Mouse (Mus musculus) midbrain, postnatal 0 days (tissue): ENCODE data around the gene Sympk. TPM values are rescaled to one million over a fixed set of nuclear protein-coding genes. Genes with fewer than 3 reads are reported as not detected.
A peak's percentile ranks its signal among the peaks of the same experiment; 100 is the strongest.

Experiments used
- ATAC-seq: fragments of 200-750 bp; cut with Nextera tagmentation; 2 replicates; pipeline ENCODE4 v1.8.0; 2017; ENCODE audit warnings: moderate number of reproducible peaks, mild to moderate bottlenecking, moderate TSS enrichment, moderate library complexity; ENCODE audit not compliant: low FRiP score
- DNase-seq: peaks from one replicate; pipeline ENCODE4 v3.0.0-alpha.2; 2015; ENCODE audit warnings: low spot score
- H3K27ac ChIP-seq: fragments of 300-500 bp; sonication (generic); 2 replicates; pipeline ENCODE4 v1.5.1; 2014; ENCODE audit warnings: low read depth, mild to moderate bottlenecking, low read length, mixed read lengths
- H3K27me3 ChIP-seq: fragments of 300-500 bp; sonication (generic); 2 replicates; pipeline ENCODE4 v1.6.1; 2014; ENCODE audit warnings: low read length, control low read depth, mixed read lengths; ENCODE audit not compliant: insufficient read depth
- H3K36me3 ChIP-seq: fragments of 300-500 bp; sonication (generic); 2 replicates; pipeline ENCODE4 v1.6.1; 2014; ENCODE audit warnings: low read length, control low read depth, mixed read lengths; ENCODE audit not compliant: insufficient read depth
- H3K4me1 ChIP-seq: fragments of 300-500 bp; sonication (generic); 2 replicates; pipeline ENCODE4 v1.6.1; 2014; ENCODE audit warnings: mild to moderate bottlenecking, control low read depth, antibody characterized with exemption, low read length, mixed read lengths; ENCODE audit not compliant: insufficient read depth
- H3K4me2 ChIP-seq: fragments of 300-500 bp; sonication (generic); 2 replicates; pipeline ENCODE4 v1.6.1; 2014; ENCODE audit warnings: low read depth, mild to moderate bottlenecking, low read length, mixed read lengths; ENCODE audit not compliant: poor library complexity, severe bottlenecking
- H3K4me3 ChIP-seq: fragments of 300-500 bp; sonication (generic); 2 replicates; pipeline ENCODE4 v1.5.1; 2014; ENCODE audit warnings: low read depth, mild to moderate bottlenecking, low read length, moderate library complexity
- H3K9ac ChIP-seq: fragments of 300-500 bp; sonication (generic); replicated peaks from 2 replicates; pipeline ENCODE4 v1.6.1; 2014; ENCODE audit warnings: mild to moderate bottlenecking, low read length, moderate library complexity, mixed read lengths; ENCODE audit not compliant: poor library complexity, severe bottlenecking
- H3K9me3 ChIP-seq: fragments of 300-500 bp; sonication (generic); 2 replicates; pipeline ENCODE4 v1.6.1; 2016; ENCODE audit warnings: low read length, control low read depth
- CTCF ChIP-seq: IDR thresholded peaks from 2 replicates; pipeline ENCODE4 v1.5.1; 2016; ENCODE audit warnings: antibody characterized with exemption, mild to moderate bottlenecking
- WGBS: fragments of 180-500 bp; shearing (Covaris S2); extraction: QIAGEN DNeasy Blood & Tissue Kit; methylation state at CpG from one replicate; pipeline ENCODE4 v1.1.7; 2014; 5-methylcytosine and 5-hydroxymethylcytosine counted together
- polyA plus RNA-seq: library from polyadenylated mRNA; unstranded; fragments of >200 nt; fragmentation: Nextera tagmentation; extraction: Ambion mirVana; gene quantifications from 2 replicates; pipeline ENCODE4 v1.2.1, GENCODE M21; 2015
- total RNA-seq: library from RNA; depleted of rRNA; stranded (reverse); fragments of >200 nt; gene quantifications from 2 replicates; pipeline ENCODE4 v1.2.3, GENCODE M21; 2014; rRNA removed

Sympk gene
- total RNA-seq (73.5 and 74.2 TPM in 2 replicates), polyA plus RNA-seq (19.5 and 19.7 TPM in 2 replicates)

- TF ChIP-seq CTCF = no peak
- H3K36me3 ChIP-seq = peaks cover 4% of the 10 kb centered on the region
- under 1% methylated on average over 34 of the region's 50 CpGs for WGBS
- H3K4me1 ChIP-seq = no peaks in the 10 kb centered on the region
- H3K9ac ChIP-seq = peak within 1 kb of the TSS; percentile 82
- DNase-seq (peak; percentile 98), ATAC-seq (peak; percentile 95)
- H3K27ac ChIP-seq = peak within 1 kb of the TSS; percentile 59; the same call in 1 of the 2 replicates
- no peaks in the 10 kb centered on the region for H3K9me3 ChIP-seq
- peak within 1 kb of the TSS; percentile 89 for H3K4me2 ChIP-seq
- H3K4me3 ChIP-seq = peak within 1 kb of the TSS; percentile 91
- peaks cover 34% of the 10 kb centered on the region for H3K27me3 ChIP-seq
These were observed at the start of gene Sympk for GRCm38 (mm10) chr7:19024096-19024506. TSS of gene Sympk (plus strand) at chr7:19024377.

- no peak overlapping the region for H3K9ac ChIP-seq
- no peaks in the 10 kb centered on the region for H3K36me3 ChIP-seq
- DNase-seq (no peak), ATAC-seq (no peak)
- WGBS = 89% methylated on average over 9 of the region's 9 CpGs
- no peak for TF ChIP-seq CTCF
- H3K27ac ChIP-seq = no peak overlapping the region
- no peak overlapping the region for H3K4me3 ChIP-seq
- no peaks in the 10 kb centered on the region for H3K27me3 ChIP-seq
- H3K9me3 ChIP-seq = no peaks in the 10 kb centered on the region
- H3K4me1 ChIP-seq = no peaks in the 10 kb centered on the region
- H3K4me2 ChIP-seq = no peak overlapping the region
These were observed 45.8 kb upstream of the Sympk start for GRCm38 (mm10) chr7:18978381-18978780.

DNA sequence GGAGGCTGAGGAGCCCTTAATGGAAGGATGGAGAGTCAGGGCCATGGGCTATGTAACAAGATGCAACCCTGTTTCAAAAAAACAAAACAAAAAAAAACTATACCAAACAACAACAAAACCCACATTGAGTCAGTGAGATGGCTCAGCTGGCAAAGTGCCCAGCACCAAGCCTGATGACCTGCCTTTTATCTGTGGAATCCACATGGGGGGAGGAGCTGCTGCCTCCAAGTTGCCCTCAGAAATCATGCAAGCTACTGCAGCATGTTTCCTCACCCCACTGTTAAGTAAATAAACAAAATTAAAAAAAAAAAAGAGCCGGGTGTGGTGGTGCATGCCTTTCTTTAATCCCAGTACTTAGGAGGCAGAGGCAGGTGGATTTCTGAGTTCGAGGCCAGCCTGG, 37.7 kb upstream of the Sympk start:
- TF ChIP-seq CTCF = no peak
- Histone ChIP-seq H3K9ac (no peak overlapping the region), H3K27me3 (no peaks in the 10 kb centered on the region), H3K4me1 (0 out of 2 replicates have a peak, but pooled peaks cover 2% of the 10 kb centered on the region), H3K9me3 (no peaks in the 10 kb centered on the region), H3K4me3 (no peak overlapping the region), H3K36me3 (no peaks in the 10 kb centered on the region), H3K27ac (no peak overlapping the region), H3K4me2 (no peak overlapping the region)
- 82% methylated on average over 2 of the region's 2 CpGs for WGBS
- DNase-seq (no peak), ATAC-seq (no peak)

GRCm38 (mm10) chr7:18987100-18987499, 37.1 kb upstream of the Sympk start, which contains the start of gene Nanos2:
TSS of gene Nanos2 (plus strand) at chr7:18987400.
- WGBS = 76% methylated on average over 2 of the region's 2 CpGs
- H3K9me3 ChIP-seq = no peaks in the 10 kb centered on the region

DNA sequence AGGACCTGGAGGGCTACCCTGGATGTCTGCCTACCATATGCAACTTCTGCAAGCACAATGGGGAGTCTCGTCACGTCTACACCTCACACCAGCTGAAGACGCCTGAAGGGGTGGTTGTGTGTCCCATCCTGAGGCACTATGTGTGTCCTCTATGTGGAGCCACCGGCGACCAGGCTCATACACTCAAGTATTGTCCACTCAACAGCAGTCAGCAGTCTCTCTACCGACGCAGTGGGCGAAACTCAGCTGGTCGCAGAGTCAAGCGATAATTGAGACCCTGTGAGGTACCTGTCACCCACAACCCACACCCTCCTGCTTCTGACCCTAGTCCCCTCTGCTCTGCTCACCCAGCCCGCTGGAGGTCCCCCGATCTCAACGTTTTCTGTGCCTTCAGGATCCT, 36.4 kb upstream of the Sympk start:
- Histone ChIP-seq H3K4me2 (no peak overlapping the region), H3K4me3 (no peak overlapping the region), H3K4me1 (peaks cover 2% of the 10 kb centered on the region; the same call in 1 of the 2 replicates), H3K9ac (no peak overlapping the region), H3K36me3 (no peaks in the 10 kb centered on the region), H3K27me3 (no peaks in the 10 kb centered on the region), H3K9me3 (no peaks in the 10 kb centered on the region), H3K27ac (no peak overlapping the region)
- no peak for ATAC-seq
- no peak for TF ChIP-seq CTCF
- DNase-seq = no peak
- whole genome bisulfite sequencing = 77% methylated on average over 13 of the region's 13 CpGs

More at GRCm38 (mm10) chr7:18987100-18987499, 37.1 kb upstream of the Sympk start, which contains the start of gene Nanos2:
- no peak within 1 kb of the TSS for H3K9ac ChIP-seq
- H3K27ac ChIP-seq = no peak within 1 kb of the TSS
- H3K4me1 ChIP-seq = 0 out of 2 replicates have a peak, but pooled peaks cover 2% of the 10 kb centered on the region
- H3K36me3 ChIP-seq = no peaks in the 10 kb centered on the region
- H3K27me3 ChIP-seq = no peaks in the 10 kb centered on the region
- H3K4me3 ChIP-seq = no peak within 1 kb of the TSS
- no peak for DNase-seq
- TF ChIP-seq CTCF = no peak
- ATAC-seq = no peak
- no peak within 1 kb of the TSS for H3K4me2 ChIP-seq

DNA sequence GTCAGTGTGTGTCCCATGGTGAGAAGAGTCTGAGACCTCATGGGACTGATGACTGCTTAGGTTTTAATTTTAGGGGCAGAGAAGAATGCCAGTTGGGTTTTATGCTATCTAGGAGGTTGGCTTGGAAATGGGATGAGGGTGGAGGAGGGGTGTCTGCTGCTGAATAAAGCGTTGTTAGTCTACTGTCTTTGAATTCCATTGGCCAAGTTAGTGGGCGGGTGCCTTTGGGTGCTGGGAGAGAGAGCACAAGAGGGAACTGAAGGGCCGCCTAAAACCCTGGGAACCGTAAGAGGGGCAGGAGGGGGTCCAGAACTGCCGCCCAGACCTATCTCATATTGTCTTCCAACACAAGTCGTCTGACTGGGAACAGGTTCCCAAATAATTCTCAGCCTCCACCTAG, 35.4 kb upstream of the Sympk start:
- H3K27ac ChIP-seq = no peak overlapping the region
- no peaks in the 10 kb centered on the region; the same call in 1 of the 2 replicates for H3K36me3 ChIP-seq
- H3K4me1 ChIP-seq = peaks cover 10% of the 10 kb centered on the region
- H3K4me3 ChIP-seq = no peak overlapping the region
- no peaks in the 10 kb centered on the region for H3K9me3 ChIP-seq
- WGBS = 75% methylated on average over 6 of the region's 6 CpGs
- ATAC-seq = no peak
- no peak overlapping the region for H3K9ac ChIP-seq
- no peak overlapping the region for H3K4me2 ChIP-seq
- TF ChIP-seq CTCF = no peak
- no peaks in the 10 kb centered on the region for H3K27me3 ChIP-seq
- DNase-seq = no peak
